Mouse (Mus musculus) granulocyte monocyte progenitor cell, adult 5-6 weeks (primary cell): ENCODE measurements around the gene Orc6. TPM values are rescaled to one million over a fixed set of nuclear protein-coding genes. Genes with fewer than 3 reads are reported as not detected.

Experiments used
- ATAC-seq: replicated peaks from 2 replicates; pipeline ENCODE4 v1.8.0; 2016; ENCODE audit warnings: mild to moderate bottlenecking, moderate TSS enrichment, inconsistent platforms; ENCODE audit not compliant: poor library complexity, severe bottlenecking
- total RNA-seq, 2 experiments: library from RNA; stranded (forward) in 1 of 2; stranded (reverse) in 1 of 2; fragments of 200-712, 200-1000 nt in 1 of 2; fragments of >200 nt in 1 of 2; fragmentation: Nextera tagmentation in 1 of 2; gene quantifications; 2 replicates each; pipeline ENCODE4 v1.2.3; 2014 to 2017

Orc6 gene
- total RNA-seq (2014; fragmentation: Nextera tagmentation) (96.0 and 116 TPM in 2 replicates), total RNA-seq (2017) (99.3 and 103 TPM in 2 replicates)

DNA sequence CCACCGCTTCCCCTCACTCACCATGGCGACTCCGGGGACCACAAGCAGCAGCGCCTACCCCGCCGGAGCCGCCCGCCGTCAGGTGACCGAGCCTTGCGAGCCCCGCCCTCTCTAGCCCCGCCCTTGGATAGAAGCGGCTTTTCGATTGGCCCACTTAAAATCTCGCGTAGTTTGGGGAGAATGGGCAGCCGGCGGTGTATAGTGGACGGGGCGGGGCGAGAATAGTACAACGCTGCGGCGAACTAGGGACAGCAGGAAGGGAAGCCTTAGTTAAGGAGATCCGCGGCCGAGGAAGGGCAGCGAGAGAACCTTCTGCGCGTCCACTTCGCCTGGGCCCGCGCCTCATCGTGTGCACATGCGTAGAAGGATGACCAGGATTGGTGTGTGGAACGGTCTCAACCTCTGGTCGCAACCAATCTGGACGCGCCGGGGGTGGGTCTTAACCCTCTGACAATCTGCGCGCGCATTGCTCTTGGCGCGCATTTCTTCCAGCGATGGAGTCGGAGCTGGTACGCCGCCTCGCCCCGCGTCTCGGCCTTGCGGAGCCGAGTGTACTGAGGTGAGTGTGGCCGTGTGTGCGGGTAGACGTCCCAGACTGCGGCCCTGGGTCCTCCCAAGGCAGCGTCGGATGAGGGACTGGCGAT is at the start of gene Orc6, which contains the start of gene Vps35:
Gene Orc6 (plus strand): TSS at position 199 of the 644 bp plus-strand sequence.
Gene Vps35 (minus strand): TSS at position 369 of the 644 bp plus-strand sequence.
- ATAC-seq = peak; percentile 91

GRCm38 (mm10) chr8:85286846-85287245 is 12.6 kb upstream of the Orc6 start:
- ATAC-seq = no peak

GRCm38 (mm10) chr8:85298600-85299433 is 615 bp upstream of the Orc6 start:
- ATAC-seq = peak; percentile 43

DNA sequence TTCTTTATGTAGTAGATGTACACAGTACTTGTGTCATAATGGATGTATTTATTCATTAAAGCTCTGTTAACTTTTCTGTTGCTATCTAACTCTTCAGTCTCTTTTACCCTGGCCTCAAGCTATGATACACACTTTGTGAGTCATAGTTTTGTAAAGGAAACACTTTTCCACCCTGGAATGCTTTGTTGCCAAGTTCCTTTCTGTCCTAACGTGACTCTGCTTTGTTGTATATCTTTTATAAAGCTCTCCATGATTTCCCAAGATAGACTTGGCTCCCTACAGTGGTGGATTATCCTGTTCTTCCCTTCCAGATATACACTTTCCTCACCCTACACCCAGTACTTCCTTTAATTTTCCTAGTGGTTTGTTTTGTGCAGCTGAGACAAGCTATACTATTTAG is 2.5 kb downstream of the Orc6 start:
- ATAC-seq = no peak

GRCm38 (mm10) chr8:85302931-85303330 is 3.5 kb downstream of the Orc6 start:
- ATAC-seq = no peak

- no peak for ATAC-seq
Measured at GRCm38 (mm10) chr8:85303531-85303930, 4.1 kb downstream of the Orc6 start.

- no peak for ATAC-seq
Measured at GRCm38 (mm10) chr8:85308564-85308963, 9.1 kb downstream of the Orc6 start.

- ATAC-seq = peak; percentile 71; the same call in 1 of the 2 replicates
Measured at GRCm38 (mm10) chr8:85311743-85312142, 12.3 kb downstream of the Orc6 start.

GRCm38 (mm10) chr8:85313036-85313435 is 13.6 kb downstream of the Orc6 start:
- ATAC-seq = no peak

GRCm38 (mm10) chr8:85318534-85318933 is 19.1 kb downstream of the Orc6 start:
- no peak for ATAC-seq

DNA sequence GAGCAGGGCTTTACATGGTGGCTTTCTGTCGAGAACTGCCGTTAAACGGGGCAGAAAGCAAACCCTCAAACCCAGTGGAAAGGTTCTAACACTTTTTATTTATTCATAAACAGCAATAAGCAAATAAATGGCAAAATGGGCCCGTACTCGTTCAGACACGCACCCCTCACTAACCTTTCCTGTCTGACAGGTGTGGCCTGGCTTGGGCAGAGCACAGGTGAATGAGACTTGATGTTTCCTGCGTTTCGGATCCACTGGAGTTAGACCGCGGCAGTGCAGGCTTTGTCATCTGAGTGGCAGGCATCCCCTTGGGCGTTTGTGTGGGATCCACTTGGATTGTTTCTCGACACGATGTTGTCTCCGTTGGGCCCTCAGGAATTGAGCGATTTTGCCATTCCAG is 22.5 kb downstream of the Orc6 start:
- ATAC-seq = no peak

- peak; percentile 94 for ATAC-seq
Measured at GRCm38 (mm10) chr8:85323084-85323483, 23.7 kb downstream of the Orc6 start.

- no peak for ATAC-seq
Measured at GRCm38 (mm10) chr8:85327036-85327435, 27.6 kb downstream of the Orc6 start.

GRCm38 (mm10) chr8:85329506-85329905 is 30.1 kb downstream of the Orc6 start:
- no peak for ATAC-seq

DNA sequence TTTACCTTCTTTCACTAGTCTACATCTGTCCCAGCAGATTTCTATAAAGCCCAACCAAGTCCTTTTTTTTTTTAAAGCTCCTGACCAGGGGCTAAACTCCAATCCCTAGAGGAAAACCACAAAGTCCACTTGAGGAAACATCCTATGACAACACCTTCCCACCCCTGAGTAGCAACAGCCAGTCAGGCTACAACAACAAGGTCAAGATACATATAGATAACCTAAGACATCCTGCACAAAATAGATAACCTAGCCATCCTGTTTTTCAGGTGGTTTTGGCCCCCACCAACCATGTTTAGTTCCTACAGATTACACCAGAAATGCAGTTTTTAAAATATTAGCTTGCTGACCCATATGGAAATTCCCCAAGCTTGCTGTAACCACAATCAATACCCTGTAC is 35.7 kb downstream of the Orc6 start:
- no peak for ATAC-seq

DNA sequence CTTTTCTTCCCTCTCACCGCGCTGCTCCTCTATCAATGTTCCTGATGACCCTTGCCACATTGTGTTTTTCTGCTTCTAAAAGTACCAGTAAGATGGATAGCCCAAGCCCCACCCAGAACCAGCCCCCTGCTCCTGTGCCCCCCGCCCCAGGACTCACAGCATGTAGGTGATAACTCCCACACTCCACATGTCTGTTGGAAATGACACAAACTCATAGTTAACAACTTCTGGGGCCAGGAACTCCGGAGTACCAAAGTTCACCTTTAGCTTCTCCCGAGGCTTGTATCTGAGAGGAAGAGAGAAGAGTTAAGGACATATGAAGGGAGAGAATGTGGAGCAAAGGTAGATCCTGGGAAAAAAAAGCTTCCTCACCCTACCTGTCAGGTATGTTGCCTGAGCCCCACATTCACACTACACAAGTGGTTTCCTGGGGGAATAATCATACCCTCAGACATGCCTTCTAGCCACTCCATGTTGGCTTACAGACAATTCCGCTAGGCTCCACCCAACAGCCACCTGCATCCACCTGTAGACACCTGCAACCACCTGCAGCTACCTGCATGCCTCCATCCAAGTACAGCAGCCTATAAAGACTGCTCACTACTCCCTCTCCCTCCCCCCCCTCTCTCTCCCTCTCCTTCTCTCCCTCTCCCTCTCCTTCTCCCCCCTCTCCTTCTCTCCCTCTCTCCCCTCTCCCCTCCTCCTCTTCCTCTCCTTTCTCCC is 36.9 kb downstream of the Orc6 start:
- no peak for ATAC-seq

DNA sequence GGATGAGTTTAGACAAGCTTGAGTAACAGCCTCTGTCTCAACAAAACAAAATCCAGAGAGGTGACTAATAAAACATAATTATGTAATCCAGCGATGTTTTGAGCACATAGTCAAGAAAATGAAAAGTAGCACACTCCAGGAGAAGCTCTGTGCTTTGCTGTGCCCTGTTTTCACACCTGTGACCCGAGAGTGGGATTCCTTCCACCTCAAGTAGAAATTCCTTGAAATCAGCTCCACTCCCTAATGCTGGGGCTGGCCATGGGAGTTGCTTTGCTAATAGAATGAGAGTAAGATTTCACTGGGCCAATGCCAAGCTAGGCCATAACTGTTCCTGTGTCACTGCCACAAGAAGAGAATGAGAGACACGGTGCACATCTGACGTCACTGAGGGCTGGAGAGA is 38.2 kb downstream of the Orc6 start:
- ATAC-seq = no peak

- no peak for ATAC-seq
Measured at GRCm38 (mm10) chr8:85339871-85340573, 40.6 kb downstream of the Orc6 start.

DNA sequence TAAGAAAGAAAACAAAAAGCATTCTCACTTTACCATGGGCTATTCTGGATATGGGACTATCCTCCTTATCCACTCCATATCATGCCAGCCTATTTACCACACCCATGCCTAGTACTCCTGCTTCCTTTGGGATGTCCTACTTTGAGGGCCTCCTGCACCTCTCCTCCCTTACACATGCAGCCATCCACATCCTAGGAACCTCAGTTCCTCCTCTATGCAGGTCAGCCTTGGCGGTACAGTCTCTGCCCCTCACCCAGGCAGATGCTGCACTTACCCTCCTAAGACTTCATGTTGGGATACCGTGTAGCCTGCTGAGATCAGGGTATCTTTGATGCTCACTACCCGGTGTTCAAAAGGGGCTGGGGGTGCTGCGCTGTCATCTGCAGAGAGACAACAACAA is 53.9 kb downstream of the Orc6 start:
- ATAC-seq = no peak
